In genomic region chr4:139386869-139387319, GRCm38 (mm10) we compare ENCODE assay signal across 9 mouse cellular contexts. TPM values are rescaled to one million over a fixed set of nuclear protein-coding genes. Genes with fewer than 3 reads are reported as not detected.
DNase-seq lines count a peak whose midpoint lies in the region; ATAC-seq lines count a peak whose summit lies in the region.
"Had no signal": no experiment of that assay in that cellular context is flagged by ENCODE, and none has a peak within 500 bp of the region (broad histone marks: within the 10 kb centered on the region; RNA-seq: fewer than 3 reads in every experiment).

No protein-coding gene starts in this region.

- peak; percentile 55 for ATAC-seq in liver, embryonic 16.5 days (ENCODE audit: low read depth)
- ATAC-seq in inflammation-experienced regulatory T-cells, adult 6 months, result no peak

- H3K27ac ChIP-seq in liver, embryonic 16.5 days (ENCODE audit: low read length), result peak overlapping the region; percentile 60
- H3K27ac ChIP-seq: hindbrain, embryonic 13.5 days had no signal

- peaks cover 15% of the 10 kb centered on the region; the same call in 1 of the 2 replicates for H3K36me3 ChIP-seq in liver, embryonic 16.5 days (ENCODE audit: control insufficient read depth, insufficient read depth)

- peak; percentile 5 for DNase-seq in embryo, embryonic 10.5 days (ENCODE audit: low spot score)
- no peak for DNase-seq in embryo, embryonic 10 days (ENCODE audit: low spot score)
- DNase-seq in urinary bladder, postnatal 14 days (ENCODE audit: low spot score), result peak; percentile 51
- DNase-seq in urinary bladder, adult 2 months (ENCODE audit: low spot score), result no peak
- DNase-seq in yolk sac, embryonic 10.5 days (ENCODE audit: low spot score), result peak; percentile 76
- DNase-seq in layer of hippocampus, adult 9-11 months, result no peak

- WGBS in liver, embryonic 16.5 days (ENCODE audit: insufficient replicate concordance), result 61% methylated on average over 6 of the region's 6 CpGs

- no peaks in the 10 kb centered on the region for H3K9me3 ChIP-seq in liver, embryonic 16.5 days (replicated peaks; ENCODE audit: control insufficient read depth, low read length)
- H3K9me3 ChIP-seq: hindbrain, embryonic 13.5 days had no signal

- no peak overlapping the region for H3K4me3 ChIP-seq in liver, embryonic 16.5 days (ENCODE audit: low read depth, low read length)
- H3K4me3 ChIP-seq: hindbrain, embryonic 13.5 days had no signal

- peak overlapping the region; percentile 28 for H3K4me2 ChIP-seq in liver, embryonic 16.5 days (ENCODE audit: low read depth, low read length)
- H3K4me2 ChIP-seq: hindbrain, embryonic 13.5 days had no signal

- H3K9ac ChIP-seq in liver, embryonic 16.5 days (ENCODE audit: low read depth, low read length), result no peak overlapping the region
- H3K9ac ChIP-seq: hindbrain, embryonic 13.5 days had no signal

- no peaks in the 10 kb centered on the region for H3K27me3 ChIP-seq in liver, embryonic 16.5 days (ENCODE audit: control insufficient read depth, insufficient read depth, low read depth, low read length)
- H3K27me3 ChIP-seq: hindbrain, embryonic 13.5 days had no signal

- H3K4me1 ChIP-seq in liver, embryonic 16.5 days (ENCODE audit: control insufficient read depth, low read depth, low read length), result peaks cover 36% of the 10 kb centered on the region

RNA-seq across cellular contexts. Expression of gene Ubr4, which starts 34.5 kb away (rescaled TPM):
- 169 and 190 TPM in 2 replicates for polyA plus RNA-seq in urinary bladder, adult 2 months (2012; rRNA removed)
- 35.0 and 42.9 TPM in 2 replicates for polyA plus RNA-seq in liver, embryonic 16.5 days (2015; fragmentation: Nextera tagmentation; extraction: Ambion mirVana)
- polyA plus RNA-seq in inflammation-experienced regulatory T-cells, adult 6 months (2017; shearing (Covaris generic)), result 10 to 100 TPM; 32.1 to 69.4 (median 56.7) TPM

RNA-seq across cellular contexts. Expression of gene Emc1, which starts 34.5 kb away (rescaled TPM):
- 41.3 and 43.8 TPM in 2 replicates for polyA plus RNA-seq in urinary bladder, adult 2 months (2012; rRNA removed)
- polyA plus RNA-seq in liver, embryonic 16.5 days (2015; fragmentation: Nextera tagmentation; extraction: Ambion mirVana), result 12.8 and 13.2 TPM in 2 replicates
- 10 to 100 TPM; 19.5 to 25.3 (median 24.8) TPM for polyA plus RNA-seq in inflammation-experienced regulatory T-cells, adult 6 months (2017; shearing (Covaris generic))

RNA-seq across cellular contexts. Expression of gene Mrto4, which starts 34.5 kb away (rescaled TPM):
- polyA plus RNA-seq in urinary bladder, adult 2 months (2012; rRNA removed), result 40.5 and 42.4 TPM in 2 replicates
- polyA plus RNA-seq in liver, embryonic 16.5 days (2015; fragmentation: Nextera tagmentation; extraction: Ambion mirVana), result 62.5 and 65.7 TPM in 2 replicates
- 10 to 100 TPM; 34.9 to 56.1 (median 49.1) TPM for polyA plus RNA-seq in inflammation-experienced regulatory T-cells, adult 6 months (2017; shearing (Covaris generic))

Comparison
In these comparisons a context has a peak if more than half of its experiments do, and no peak if none do; other contexts are left out.
1. DNase-seq: peak in embryo, embryonic 10.5 days (single experiment), urinary bladder, postnatal 14 days (single experiment) and yolk sac, embryonic 10.5 days (single experiment); none in embryo, embryonic 10 days (single experiment), urinary bladder, adult 2 months (single experiment) and layer of hippocampus, adult 9-11 months (single experiment).